In genomic region chr14:12208554-12208953, GRCm38 (mm10) we compare ENCODE assay signal across 9 mouse cellular contexts.
DNase-seq lines count a peak whose midpoint lies in the region; TF ChIP-seq lines count a peak whose summit lies in the region.
"Had no signal": no experiment of that assay in that cellular context is flagged by ENCODE, and none has a peak within 500 bp of the region (broad histone marks: within the 10 kb centered on the region; RNA-seq: fewer than 3 reads in every experiment).

No protein-coding gene starts in this region.

- no peaks in the 10 kb centered on the region for H3K79me2 ChIP-seq in MEL (ENCODE audit: control insufficient read depth, insufficient read depth, low read length, poor library complexity)

- TF ChIP-seq CTCF in kidney, adult 2 months (conservative IDR thresholded peaks at IDR 0.05; ENCODE audit: insufficient read depth, insufficient read length, low read depth, low read length), result peak; percentile 62
- TF ChIP-seq CTCF in MEL (IDR thresholded peaks at IDR 0.05 in 2 of 3, conservative IDR thresholded peaks at IDR 0.05 in 1 of 3; ENCODE audit: control insufficient read depth in 1 of 3, insufficient read depth in 1 of 3, low read depth in 2 of 3, low read length in 3 of 3, poor library complexity in 1 of 3, severe bottlenecking in 1 of 3), result peak; percentile 33 to 47 (median 37); a peak in 4 of 6 replicates
- TF ChIP-seq CTCF in cortical plate, adult 2 months (IDR thresholded peaks at IDR 0.05; ENCODE audit: extremely low read depth, insufficient read depth, low read length), result peak; percentile 46

- DNase-seq in kidney, adult 2 months, result peak; percentile 61
- no peak for DNase-seq in kidney, adult 11 months
- DNase-seq in A20 (ENCODE audit: low read depth, low spot score), result peak; percentile 30
- peak; percentile 23 for DNase-seq in MEL (ENCODE audit: low read depth, low spot score)
- peak; percentile 3 for DNase-seq in naive thymus-derived CD4-positive, alpha-beta T cell, adult 2 months (ENCODE audit: low read depth)
- no peak for DNase-seq in yolk sac, embryonic 10.5 days (ENCODE audit: low spot score)
- DNase-seq in layer of hippocampus, adult 8-10 months (ENCODE audit: low spot score in 2 of 2), result no peak

- peak; percentile 38 for TF ChIP-seq RAD21 in MEL (IDR thresholded peaks at IDR 0.05; ENCODE audit: low read depth, low read length)

- H3K27ac ChIP-seq in kidney, adult 2 months (ENCODE audit: insufficient read depth, low read depth, low read length), result no peak overlapping the region
- H3K27ac ChIP-seq in MEL (ENCODE audit: control insufficient read depth, low read depth, low read length), result no peak overlapping the region
- no peak overlapping the region for H3K27ac ChIP-seq in cortical plate, adult 2 months (ENCODE audit: insufficient read depth, low read length)
- H3K27ac ChIP-seq: neural tube, embryonic 13.5 days had no signal

- H3K4me3 ChIP-seq in kidney, adult 2 months (ENCODE audit: insufficient read depth, low read depth, low read length), result no peak overlapping the region
- H3K4me3 ChIP-seq in MEL (ENCODE audit: control insufficient read depth in 1 of 2, insufficient read depth in 1 of 2, low read depth in 2 of 2, low read length in 2 of 2), result no peak overlapping the region
- no peak overlapping the region for H3K4me3 ChIP-seq in cortical plate, adult 2 months (ENCODE audit: insufficient read depth, low read length)
- H3K4me3 ChIP-seq: neural tube, embryonic 13.5 days had no signal

- TF ChIP-seq POLR2A in kidney, adult 2 months (IDR thresholded peaks at IDR 0.05; ENCODE audit: low read depth, low read length), result no peak
- no peak for TF ChIP-seq POLR2A in MEL (IDR thresholded peaks at IDR 0.05; ENCODE audit: control insufficient read depth in 1 of 2, insufficient read depth in 1 of 2, low read depth in 1 of 2, low read length in 2 of 2, poor library complexity in 1 of 2)
- TF ChIP-seq POLR2A in cortical plate, adult 2 months (IDR thresholded peaks at IDR 0.05; ENCODE audit: extremely low read depth, insufficient read depth, low read length), result no peak

- 97% methylated on average over 2 of the region's 2 CpGs for whole genome bisulfite sequencing in kidney, adult 2 months

- no peaks in the 10 kb centered on the region for H3K36me3 ChIP-seq in kidney, adult 2 months (ENCODE audit: control insufficient read depth, insufficient read depth, low read length)
- no peaks in the 10 kb centered on the region for H3K36me3 ChIP-seq in MEL (ENCODE audit: control insufficient read depth in 1 of 2, insufficient read depth in 2 of 2, low read length in 2 of 2)

- TF ChIP-seq EP300 in MEL (IDR thresholded peaks at IDR 0.05; ENCODE audit: low read depth in 1 of 2, low read length in 2 of 2), result no peak

- H3K9ac ChIP-seq in MEL (ENCODE audit: control insufficient read depth, low read depth, low read length, poor library complexity, severe bottlenecking), result no peak overlapping the region
- H3K9ac ChIP-seq: neural tube, embryonic 13.5 days had no signal

- no peaks in the 10 kb centered on the region for H3K27me3 ChIP-seq in kidney, adult 2 months (replicated peaks; ENCODE audit: control insufficient read depth, insufficient read depth, low read length)
- H3K27me3 ChIP-seq in MEL (ENCODE audit: control insufficient read depth in 1 of 2, insufficient read depth in 2 of 2, low read length in 2 of 2), result no peaks in the 10 kb centered on the region
- H3K27me3 ChIP-seq: neural tube, embryonic 13.5 days had no signal

- no peaks in the 10 kb centered on the region for H3K4me1 ChIP-seq in kidney, adult 2 months (ENCODE audit: control insufficient read depth, insufficient read depth, low read length)
- no peaks in the 10 kb centered on the region for H3K4me1 ChIP-seq in MEL (ENCODE audit: control insufficient read depth in 1 of 2, insufficient read depth in 2 of 2, low read length in 2 of 2)
- peaks cover 5% of the 10 kb centered on the region; the same call in 1 of the 2 replicates for H3K4me1 ChIP-seq in cortical plate, adult 2 months (ENCODE audit: control insufficient read depth, insufficient read depth, low read length)
- H3K4me1 ChIP-seq: neural tube, embryonic 13.5 days had no signal

- H3K9me3 ChIP-seq in MEL (replicated peaks; ENCODE audit: insufficient read depth, low read length), result no peaks in the 10 kb centered on the region
- H3K9me3 ChIP-seq: neural tube, embryonic 13.5 days had no signal

TF ChIP-seq in MEL, 35 proteins besides CTCF, POLR2A, EP300 and RAD21:
- TF ChIP-seq SMC3 (IDR thresholded peaks at IDR 0.05; ENCODE audit: low read depth, low read length) (peak; percentile 53), HCFC1 (IDR thresholded peaks at IDR 0.05; ENCODE audit: low read depth, low read length) (no peak)

Comparison
In these comparisons a context has a peak if more than half of its experiments do, and no peak if none do; other contexts are left out.
1. DNase-seq: peak in kidney, adult 2 months (single experiment), A20 (single experiment), MEL (single experiment) and naive thymus-derived CD4-positive, alpha-beta T cell, adult 2 months (single experiment); none in kidney, adult 11 months (single experiment), yolk sac, embryonic 10.5 days (single experiment) and layer of hippocampus, adult 8-10 months (0 of 2).
2. Peak in every context shown above with its lines, with median percentiles within 50 percentile points of each other: CTCF ChIP-seq.